Mouse (Mus musculus): Measurements from ENCODE around the gene Ptprb.

GRCm38 (mm10) chr10:116397973-116398372 lies 122.7 kb downstream of the Ptprb start:
- no peak for TF ChIP-seq CTCF (IDR thresholded peaks at IDR 0.05; ENCODE audit: borderline replicate concordance, control insufficient read depth, extremely low read depth, insufficient read depth, low read length, poor library complexity)
- TF ChIP-seq POLR2A (IDR thresholded peaks at IDR 0.05; ENCODE audit: control insufficient read depth, extremely low read depth, insufficient read depth, low read length, poor library complexity) = no peak

Measured in thymus, adult 2 months (tissue).